Mouse (Mus musculus): ENCODE measurements around the gene Slc30a5.
A peak's percentile ranks its signal among the peaks of the same experiment; 100 is the strongest.

- TF ChIP-seq CTCF (conservative IDR thresholded peaks at IDR 0.05; ENCODE audit: insufficient read depth, insufficient read length, low read depth, low read length) (peak; percentile 83), POLR2A (IDR thresholded peaks at IDR 0.05; ENCODE audit: low read depth, low read length) (peak; percentile 69)
Measured at GRCm38 (mm10) chr13:100832741-100833639, at the start of gene Slc30a5.

All from kidney, adult 2 months (tissue).